Mouse (Mus musculus): Measurements from ENCODE around the gene Calml3. TPM values are rescaled to one million over a fixed set of nuclear protein-coding genes. Genes with fewer than 3 reads are reported as not detected.

The Calml3 gene
- total and polyA plus RNA-seq, 3 experiments: 0.27 TPM; not detected in 2

DNA sequence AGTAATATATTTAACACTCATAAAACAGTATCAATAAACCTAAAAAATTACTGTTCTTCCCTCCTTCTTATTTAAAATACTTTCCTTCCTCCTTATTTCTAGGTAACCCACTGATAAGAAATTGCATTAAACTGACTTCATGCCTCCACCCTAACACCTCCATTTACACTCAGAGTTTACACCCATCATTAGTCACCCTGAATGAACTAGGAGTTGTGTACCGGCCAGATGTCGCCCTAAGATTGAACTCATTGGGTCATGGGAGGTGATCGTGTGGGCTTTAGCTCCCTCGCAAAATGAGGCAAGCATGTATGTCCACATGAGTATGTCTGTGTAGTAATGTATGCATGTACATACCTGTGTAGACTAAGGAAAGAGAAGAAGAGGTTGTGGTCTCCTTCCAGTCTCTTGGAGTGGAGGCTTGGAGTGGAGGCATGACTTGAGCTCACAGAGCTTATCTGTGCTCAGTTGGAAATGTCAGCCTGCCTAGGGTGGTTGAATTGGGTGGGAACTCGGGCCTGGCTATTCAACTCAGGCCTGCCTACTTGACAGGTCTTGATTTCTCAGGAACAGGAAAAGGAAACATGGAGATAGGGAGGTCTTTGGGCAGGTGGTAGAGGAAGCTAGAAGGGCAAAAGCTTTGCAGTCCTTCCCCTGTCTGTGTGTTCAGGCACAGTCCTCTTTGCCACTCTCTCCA is 26.8 kb downstream of the Calml3 start:
- H3K9me3 ChIP-seq (replicated peaks): no peaks in the 10 kb centered on the region
- TF ChIP-seq GATA1 (IDR thresholded peaks at IDR 0.05; ENCODE audit: borderline replicate concordance, low read length) (no peak), TAL1 (conservative IDR thresholded peaks at IDR 0.05; ENCODE audit: low read depth, low read length) (no peak), CTCF (IDR thresholded peaks at IDR 0.05; ENCODE audit: low read depth, low read length) (no peak), POLR2AphosphoS5 (IDR thresholded peaks at IDR 0.05; ENCODE audit: insufficient replicate concordance, low read depth, low read length) (no peak), GATA2 (IDR thresholded peaks at IDR 0.05; ENCODE audit: borderline replicate concordance, low read depth, low read length) (no peak)
- H3K4me1 ChIP-seq (ENCODE audit: insufficient read depth, low read depth, low read length): no peaks in the 10 kb centered on the region
- no peak overlapping the region for H3K4me3 ChIP-seq (ENCODE audit: low read depth, low read length)
- H3K36me3 ChIP-seq (replicated peaks): no peaks in the 10 kb centered on the region
- ATAC-seq (ENCODE audit: extremely low read depth, insufficient number of reproducible peaks, low FRiP score, poor library complexity, severe bottlenecking): no peak
- no peaks in the 10 kb centered on the region for H3K27me3 ChIP-seq (ENCODE audit: insufficient read depth, low read length)
- DNase-seq (ENCODE audit: low spot score): no peak

DNA sequence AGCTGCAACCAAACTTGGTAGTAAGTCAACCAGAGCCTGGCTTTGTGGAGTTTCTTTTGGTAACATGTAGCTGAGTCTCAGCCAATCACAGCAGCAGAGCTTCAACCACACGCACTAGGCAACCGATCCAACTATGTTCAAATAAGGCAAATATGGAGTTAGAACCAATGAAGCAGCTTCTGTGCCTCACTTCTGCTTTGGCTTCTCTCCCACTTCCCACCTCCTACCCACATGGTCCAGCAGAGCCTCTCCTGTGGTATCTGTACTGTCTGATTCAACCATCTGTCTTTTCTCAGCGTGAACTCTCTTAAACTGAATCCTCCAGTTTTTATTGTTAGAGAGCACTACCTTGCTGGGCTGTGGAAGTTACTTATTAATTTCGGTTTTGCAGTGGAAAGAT is 27.7 kb downstream of the Calml3 start:
- no peak for DNase-seq (ENCODE audit: low spot score)
- no peak for ATAC-seq (ENCODE audit: extremely low read depth, insufficient number of reproducible peaks, low FRiP score, poor library complexity, severe bottlenecking)
- Histone ChIP-seq H3K9me3 (replicated peaks) (no peaks in the 10 kb centered on the region), H3K36me3 (replicated peaks) (no peaks in the 10 kb centered on the region), H3K4me1 (ENCODE audit: insufficient read depth, low read depth, low read length) (no peaks in the 10 kb centered on the region), H3K27me3 (ENCODE audit: insufficient read depth, low read length) (no peaks in the 10 kb centered on the region), H3K4me3 (ENCODE audit: low read depth, low read length) (no peak overlapping the region)
- TF ChIP-seq GATA2 (IDR thresholded peaks at IDR 0.05; ENCODE audit: borderline replicate concordance, low read depth, low read length) (no peak), CTCF (IDR thresholded peaks at IDR 0.05; ENCODE audit: low read depth, low read length) (no peak), TAL1 (conservative IDR thresholded peaks at IDR 0.05; ENCODE audit: low read depth, low read length) (no peak), GATA1 (IDR thresholded peaks at IDR 0.05; ENCODE audit: borderline replicate concordance, low read length) (no peak)

DNA sequence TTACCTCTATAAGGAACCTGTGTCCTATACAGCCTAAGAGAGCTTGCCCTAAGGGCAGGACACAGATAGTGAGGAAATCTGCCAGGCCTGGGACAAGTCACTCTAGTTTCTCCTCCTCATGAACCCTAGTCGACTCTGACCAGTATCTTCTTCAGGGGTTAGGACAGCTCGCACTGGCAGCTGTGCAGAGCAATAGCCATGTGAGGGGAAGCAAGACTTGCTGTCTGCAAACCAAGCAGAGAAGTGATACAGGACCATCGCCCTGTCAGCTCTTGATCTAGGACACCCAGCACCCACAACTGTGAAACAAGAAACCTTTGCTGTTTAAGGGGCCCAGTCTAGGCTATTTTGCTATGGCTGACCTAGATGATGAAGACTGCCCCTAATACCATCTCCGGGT is 29.1 kb downstream of the Calml3 start:
- no peaks in the 10 kb centered on the region for H3K9me3 ChIP-seq (replicated peaks)
- ATAC-seq (ENCODE audit: extremely low read depth, insufficient number of reproducible peaks, low FRiP score, poor library complexity, severe bottlenecking) (no peak), DNase-seq (ENCODE audit: low spot score) (no peak)
- TF ChIP-seq TAL1 (conservative IDR thresholded peaks at IDR 0.05; ENCODE audit: low read depth, low read length) (no peak), GATA1 (IDR thresholded peaks at IDR 0.05; ENCODE audit: borderline replicate concordance, low read length) (no peak), CTCF (IDR thresholded peaks at IDR 0.05; ENCODE audit: low read depth, low read length) (no peak), POLR2AphosphoS5 (IDR thresholded peaks at IDR 0.05; ENCODE audit: insufficient replicate concordance, low read depth, low read length) (no peak), GATA2 (IDR thresholded peaks at IDR 0.05; ENCODE audit: borderline replicate concordance, low read depth, low read length) (no peak)
- no peaks in the 10 kb centered on the region for H3K27me3 ChIP-seq (ENCODE audit: insufficient read depth, low read length)
- no peak overlapping the region for H3K4me3 ChIP-seq (ENCODE audit: low read depth, low read length)
- no peaks in the 10 kb centered on the region for H3K36me3 ChIP-seq (replicated peaks)
- H3K4me1 ChIP-seq (ENCODE audit: insufficient read depth, low read depth, low read length): no peaks in the 10 kb centered on the region

DNA sequence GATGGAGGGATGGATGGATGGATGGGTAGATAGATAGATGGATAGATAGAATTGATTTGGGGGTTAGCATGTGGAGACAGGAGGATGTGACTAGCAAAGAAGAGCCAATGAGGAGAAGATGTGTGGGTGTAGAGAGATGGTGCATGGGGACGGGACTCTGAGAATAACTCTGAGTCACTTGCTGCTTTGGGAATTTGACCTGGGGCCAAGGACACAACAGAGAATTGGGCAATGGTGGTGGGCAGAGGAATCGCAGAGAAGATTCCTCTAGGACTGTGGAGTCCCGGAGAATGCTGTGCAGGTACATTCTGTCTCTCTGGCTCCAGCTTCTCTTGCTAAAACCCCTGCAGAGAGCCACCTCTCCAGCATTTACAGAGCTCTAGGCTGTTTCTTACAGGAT is 29.8 kb downstream of the Calml3 start:
- Histone ChIP-seq H3K4me3 (ENCODE audit: low read depth, low read length) (no peak overlapping the region), H3K4me1 (ENCODE audit: insufficient read depth, low read depth, low read length) (no peaks in the 10 kb centered on the region), H3K9me3 (replicated peaks) (no peaks in the 10 kb centered on the region), H3K36me3 (replicated peaks) (no peaks in the 10 kb centered on the region), H3K27me3 (ENCODE audit: insufficient read depth, low read length) (no peaks in the 10 kb centered on the region)
- DNase-seq (ENCODE audit: low spot score) (no peak), ATAC-seq (ENCODE audit: extremely low read depth, insufficient number of reproducible peaks, low FRiP score, poor library complexity, severe bottlenecking) (no peak)
- TF ChIP-seq CTCF (IDR thresholded peaks at IDR 0.05; ENCODE audit: low read depth, low read length) (no peak), POLR2AphosphoS5 (IDR thresholded peaks at IDR 0.05; ENCODE audit: insufficient replicate concordance, low read depth, low read length) (no peak), TAL1 (conservative IDR thresholded peaks at IDR 0.05; ENCODE audit: low read depth, low read length) (no peak), GATA1 (IDR thresholded peaks at IDR 0.05; ENCODE audit: borderline replicate concordance, low read length) (no peak), GATA2 (IDR thresholded peaks at IDR 0.05; ENCODE audit: borderline replicate concordance, low read depth, low read length) (no peak)

DNA sequence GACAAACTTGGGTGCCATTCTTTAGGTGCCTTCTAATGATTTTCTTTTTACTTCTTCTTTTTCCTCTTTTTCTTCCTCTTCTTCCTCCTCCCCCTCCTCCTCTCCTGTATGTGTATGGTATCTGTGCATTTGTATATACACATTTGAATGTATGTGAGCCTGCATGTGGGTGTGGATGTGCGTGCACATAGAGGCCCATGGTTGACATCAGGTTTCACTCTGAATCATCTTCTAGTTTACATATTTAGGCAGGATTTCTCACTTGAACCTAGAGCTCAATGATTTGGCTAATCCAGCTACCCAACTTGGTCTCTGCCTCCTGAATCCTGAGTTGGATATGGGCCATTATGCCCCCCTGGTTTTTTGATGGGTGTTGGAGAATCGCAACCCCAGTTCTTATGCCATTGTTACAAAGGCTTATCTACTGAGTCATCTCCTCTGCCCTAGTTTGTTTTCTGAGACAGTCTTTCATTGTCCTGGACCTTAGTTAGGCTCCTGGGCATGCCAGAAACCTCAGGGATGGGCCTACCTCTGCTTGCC is 30.9 kb downstream of the Calml3 start:
- DNase-seq (ENCODE audit: low spot score): no peak
- no peaks in the 10 kb centered on the region for H3K36me3 ChIP-seq (replicated peaks)
- no peak for TF ChIP-seq CTCF (IDR thresholded peaks at IDR 0.05; ENCODE audit: low read depth, low read length)
- no peaks in the 10 kb centered on the region for H3K4me1 ChIP-seq (ENCODE audit: insufficient read depth, low read depth, low read length)
- no peak for ATAC-seq (ENCODE audit: extremely low read depth, insufficient number of reproducible peaks, low FRiP score, poor library complexity, severe bottlenecking)
- H3K9me3 ChIP-seq (replicated peaks): no peaks in the 10 kb centered on the region
- H3K27me3 ChIP-seq (ENCODE audit: insufficient read depth, low read length): no peaks in the 10 kb centered on the region
- H3K4me3 ChIP-seq (ENCODE audit: low read depth, low read length): no peak overlapping the region

DNA sequence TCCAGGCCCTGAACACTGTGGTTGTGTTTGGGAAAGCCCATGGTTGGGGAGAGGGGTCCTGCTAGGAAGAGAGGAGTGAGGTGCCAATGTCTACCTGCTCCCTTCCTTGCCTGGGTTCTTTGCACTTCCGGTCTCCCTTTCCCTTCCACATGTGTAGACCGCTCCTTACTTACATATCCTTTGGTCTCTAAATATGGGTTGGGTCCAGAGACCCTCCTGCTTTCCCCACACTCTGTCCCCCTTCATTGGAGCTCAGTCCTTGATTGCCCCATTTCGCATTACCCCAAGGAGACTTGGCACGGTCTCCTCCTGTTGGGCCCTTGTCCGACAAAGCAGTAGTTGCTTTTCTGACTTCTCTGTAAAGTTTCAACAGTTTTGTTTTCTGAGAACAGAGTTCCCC is 32.9 kb downstream of the Calml3 start:
- no peaks in the 10 kb centered on the region for H3K9me3 ChIP-seq (replicated peaks)
- no peaks in the 10 kb centered on the region for H3K36me3 ChIP-seq (replicated peaks)
- TF ChIP-seq GATA2 (IDR thresholded peaks at IDR 0.05; ENCODE audit: borderline replicate concordance, low read depth, low read length) (no peak), CTCF (IDR thresholded peaks at IDR 0.05; ENCODE audit: low read depth, low read length) (no peak), TAL1 (conservative IDR thresholded peaks at IDR 0.05; ENCODE audit: low read depth, low read length) (no peak), POLR2AphosphoS5 (IDR thresholded peaks at IDR 0.05; ENCODE audit: insufficient replicate concordance, low read depth, low read length) (no peak), GATA1 (IDR thresholded peaks at IDR 0.05; ENCODE audit: borderline replicate concordance, low read length) (no peak)
- ATAC-seq (ENCODE audit: extremely low read depth, insufficient number of reproducible peaks, low FRiP score, poor library complexity, severe bottlenecking): no peak
- no peak overlapping the region for H3K4me3 ChIP-seq (ENCODE audit: low read depth, low read length)
- H3K27me3 ChIP-seq (ENCODE audit: insufficient read depth, low read length): no peaks in the 10 kb centered on the region
- no peaks in the 10 kb centered on the region for H3K4me1 ChIP-seq (ENCODE audit: insufficient read depth, low read depth, low read length)
- no peak for DNase-seq (ENCODE audit: low spot score)

Data from G1E (cell line).